Mouse (Mus musculus): Measurements from ENCODE around the gene Timm22. TPM values are rescaled to one million over a fixed set of nuclear protein-coding genes. Genes with fewer than 3 reads are reported as not detected.

Timm22 gene
- polyA plus RNA-seq, 1 experiment: 7.5 TPM

GRCm38 (mm10) chr11:76363636-76364035, 43.1 kb upstream of the Timm22 start:
- Histone ChIP-seq H3K36me3 (ENCODE audit: control insufficient read depth, insufficient read depth, low read length) (no peaks in the 10 kb centered on the region), H3K4me1 (ENCODE audit: control insufficient read depth, insufficient read depth, insufficient read length) (no peaks in the 10 kb centered on the region), H3K27ac (ENCODE audit: insufficient read depth, low read length) (no peak overlapping the region), H3K27me3 (ENCODE audit: control insufficient read depth, insufficient read depth, low read length) (no peaks in the 10 kb centered on the region), H3K4me3 (ENCODE audit: extremely low read depth, insufficient read depth, insufficient read length) (no peak overlapping the region)
- DNase-seq (ENCODE audit: low read depth in 1 of 2, low spot score in 2 of 2): no peak
- no peak for TF ChIP-seq CTCF (IDR thresholded peaks at IDR 0.05; ENCODE audit: extremely low read depth, insufficient read depth, insufficient read length, insufficient replicate concordance)
- TF ChIP-seq POLR2A (IDR thresholded peaks at IDR 0.05; ENCODE audit: low read depth, low read length): no peak
- WGBS: 91% methylated on average over 9 of the region's 9 CpGs

- H3K27ac ChIP-seq (ENCODE audit: insufficient read depth, low read length): no peak overlapping the region
- H3K36me3 ChIP-seq (ENCODE audit: control insufficient read depth, insufficient read depth, low read length): no peaks in the 10 kb centered on the region
- no peak for DNase-seq (ENCODE audit: low read depth in 1 of 2, low spot score in 2 of 2)
- WGBS: 88% methylated on average over 5 of the region's 5 CpGs
- TF ChIP-seq CTCF (IDR thresholded peaks at IDR 0.05; ENCODE audit: extremely low read depth, insufficient read depth, insufficient read length, insufficient replicate concordance) (no peak), POLR2A (IDR thresholded peaks at IDR 0.05; ENCODE audit: low read depth, low read length) (no peak)
- H3K4me3 ChIP-seq (ENCODE audit: extremely low read depth, insufficient read depth, insufficient read length): no peak overlapping the region
- H3K27me3 ChIP-seq (ENCODE audit: control insufficient read depth, insufficient read depth, low read length): no peaks in the 10 kb centered on the region
- H3K4me1 ChIP-seq (ENCODE audit: control insufficient read depth, insufficient read depth, insufficient read length): no peaks in the 10 kb centered on the region
Observed at GRCm38 (mm10) chr11:76364038-76364437, 42.7 kb upstream of the Timm22 start.

- TF ChIP-seq POLR2A (IDR thresholded peaks at IDR 0.05; ENCODE audit: low read depth, low read length): no peak
- Histone ChIP-seq H3K36me3 (ENCODE audit: control insufficient read depth, insufficient read depth, low read length) (no peaks in the 10 kb centered on the region), H3K4me1 (ENCODE audit: control insufficient read depth, insufficient read depth, insufficient read length) (no peaks in the 10 kb centered on the region), H3K27ac (ENCODE audit: insufficient read depth, low read length) (no peak overlapping the region), H3K27me3 (ENCODE audit: control insufficient read depth, insufficient read depth, low read length) (no peaks in the 10 kb centered on the region), H3K4me3 (ENCODE audit: extremely low read depth, insufficient read depth, insufficient read length) (no peak overlapping the region)
- WGBS: 86% methylated on average over 15 of the region's 15 CpGs
- DNase-seq (ENCODE audit: low read depth in 1 of 2, low spot score in 2 of 2): no peak
Observed at GRCm38 (mm10) chr11:76366720-76367119, 40.0 kb upstream of the Timm22 start.

- H3K27ac ChIP-seq (ENCODE audit: insufficient read depth, low read length): no peak overlapping the region
- TF ChIP-seq POLR2A (IDR thresholded peaks at IDR 0.05; ENCODE audit: low read depth, low read length): no peak
- no peak for TF ChIP-seq CTCF (IDR thresholded peaks at IDR 0.05; ENCODE audit: extremely low read depth, insufficient read depth, insufficient read length, insufficient replicate concordance)
- no peaks in the 10 kb centered on the region for H3K36me3 ChIP-seq (ENCODE audit: control insufficient read depth, insufficient read depth, low read length)
- H3K4me1 ChIP-seq (ENCODE audit: control insufficient read depth, insufficient read depth, insufficient read length): no peaks in the 10 kb centered on the region
- no peak overlapping the region for H3K4me3 ChIP-seq (ENCODE audit: extremely low read depth, insufficient read depth, insufficient read length)
- DNase-seq (ENCODE audit: low read depth in 1 of 2, low spot score in 2 of 2): no peak
- no peaks in the 10 kb centered on the region for H3K27me3 ChIP-seq (ENCODE audit: control insufficient read depth, insufficient read depth, low read length)
Observed at GRCm38 (mm10) chr11:76370491-76370890, 36.3 kb upstream of the Timm22 start.

- Histone ChIP-seq H3K36me3 (ENCODE audit: control insufficient read depth, insufficient read depth, low read length) (no peaks in the 10 kb centered on the region), H3K27ac (ENCODE audit: insufficient read depth, low read length) (no peak overlapping the region), H3K4me3 (ENCODE audit: extremely low read depth, insufficient read depth, insufficient read length) (no peak overlapping the region), H3K4me1 (ENCODE audit: control insufficient read depth, insufficient read depth, insufficient read length) (no peaks in the 10 kb centered on the region), H3K27me3 (ENCODE audit: control insufficient read depth, insufficient read depth, low read length) (no peaks in the 10 kb centered on the region)
- TF ChIP-seq CTCF (IDR thresholded peaks at IDR 0.05; ENCODE audit: extremely low read depth, insufficient read depth, insufficient read length, insufficient replicate concordance): no peak
- no peak for TF ChIP-seq POLR2A (IDR thresholded peaks at IDR 0.05; ENCODE audit: low read depth, low read length)
- no peak for DNase-seq (ENCODE audit: low read depth in 1 of 2, low spot score in 2 of 2)
- WGBS: 85% methylated on average over 2 of the region's 2 CpGs
Observed at GRCm38 (mm10) chr11:76372120-76372519, 34.6 kb upstream of the Timm22 start.

GRCm38 (mm10) chr11:76372534-76372933, 34.2 kb upstream of the Timm22 start:
- Histone ChIP-seq H3K4me3 (ENCODE audit: extremely low read depth, insufficient read depth, insufficient read length) (no peak overlapping the region), H3K4me1 (ENCODE audit: control insufficient read depth, insufficient read depth, insufficient read length) (no peaks in the 10 kb centered on the region), H3K36me3 (ENCODE audit: control insufficient read depth, insufficient read depth, low read length) (no peaks in the 10 kb centered on the region), H3K27ac (ENCODE audit: insufficient read depth, low read length) (no peak overlapping the region), H3K27me3 (ENCODE audit: control insufficient read depth, insufficient read depth, low read length) (no peaks in the 10 kb centered on the region)
- WGBS: 69% methylated on average over 6 of the region's 6 CpGs
- no peak for DNase-seq (ENCODE audit: low read depth in 1 of 2, low spot score in 2 of 2)
- TF ChIP-seq CTCF (IDR thresholded peaks at IDR 0.05; ENCODE audit: extremely low read depth, insufficient read depth, insufficient read length, insufficient replicate concordance) (no peak), POLR2A (IDR thresholded peaks at IDR 0.05; ENCODE audit: low read depth, low read length) (no peak)

- 82% methylated on average over 17 of the region's 17 CpGs for WGBS
- peak overlapping the region; percentile 29; the same call in 1 of the 2 replicates for H3K27ac ChIP-seq (ENCODE audit: insufficient read depth, low read length)
- H3K4me3 ChIP-seq (ENCODE audit: extremely low read depth, insufficient read depth, insufficient read length): no peak overlapping the region
- DNase-seq (ENCODE audit: low read depth in 1 of 2, low spot score in 2 of 2): no peak
- TF ChIP-seq CTCF (IDR thresholded peaks at IDR 0.05; ENCODE audit: extremely low read depth, insufficient read depth, insufficient read length, insufficient replicate concordance): no peak
- no peak for TF ChIP-seq POLR2A (IDR thresholded peaks at IDR 0.05; ENCODE audit: low read depth, low read length)
- no peaks in the 10 kb centered on the region for H3K27me3 ChIP-seq (ENCODE audit: control insufficient read depth, insufficient read depth, low read length)
- no peaks in the 10 kb centered on the region for H3K4me1 ChIP-seq (ENCODE audit: control insufficient read depth, insufficient read depth, insufficient read length)
- H3K36me3 ChIP-seq (ENCODE audit: control insufficient read depth, insufficient read depth, low read length): no peaks in the 10 kb centered on the region
Observed at GRCm38 (mm10) chr11:76374491-76375185, 32.1 kb upstream of the Timm22 start.
